Mouse (Mus musculus) lung, postnatal 4 days (tissue): ENCODE results near the gene Mst1.
A peak's percentile ranks its signal among the peaks of the same experiment; 100 is the strongest.

Experiments used
- DNase-seq, 2 experiments: peaks; one replicate each; pipeline ENCODE4 v3.0.0; 2021

Gene Mst1

GRCm38 (mm10) chr9:108057262-108057562, 23.0 kb upstream of the Mst1 start:
- DNase-seq, result peak in 1 of 2 experiments; percentile 16

- peak in 1 of 2 experiments; percentile 18 for DNase-seq
Measured at GRCm38 (mm10) chr9:108058291-108058690, 21.9 kb upstream of the Mst1 start.

- DNase-seq, result no peak
Measured at GRCm38 (mm10) chr9:108062142-108062541, 18.1 kb upstream of the Mst1 start.

GRCm38 (mm10) chr9:108063361-108063760, 16.9 kb upstream of the Mst1 start:
- no peak for DNase-seq

GRCm38 (mm10) chr9:108065491-108066011, 14.7 kb upstream of the Mst1 start:
- DNase-seq, result peak in 1 of 2 experiments; percentile 69

GRCm38 (mm10) chr9:108067199-108067598, 13.0 kb upstream of the Mst1 start:
- no peak for DNase-seq

GRCm38 (mm10) chr9:108067900-108068299, 12.3 kb upstream of the Mst1 start:
- DNase-seq, result peak; percentile 68 to 87

- no peak for DNase-seq
Measured at GRCm38 (mm10) chr9:108069007-108069406, 11.2 kb upstream of the Mst1 start.

GRCm38 (mm10) chr9:108069529-108069928, 10.7 kb upstream of the Mst1 start:
- no peak for DNase-seq

- DNase-seq, result no peak
Measured at GRCm38 (mm10) chr9:108071801-108072200, 8.4 kb upstream of the Mst1 start.

- DNase-seq, result no peak
Measured at GRCm38 (mm10) chr9:108072481-108072924, 7.7 kb upstream of the Mst1 start.

- DNase-seq, result no peak
Measured at GRCm38 (mm10) chr9:108073141-108073930, 6.9 kb upstream of the Mst1 start.

GRCm38 (mm10) chr9:108082549-108082948, 2.3 kb downstream of the Mst1 start:
- no peak for DNase-seq

GRCm38 (mm10) chr9:108082988-108083431, 2.8 kb downstream of the Mst1 start, which contains the start of gene Rnf123:
Gene Rnf123, minus strand, starts transcription at chr9:108083346.
- DNase-seq, result no peak

GRCm38 (mm10) chr9:108083561-108083960, 3.3 kb downstream of the Mst1 start:
- DNase-seq, result no peak

GRCm38 (mm10) chr9:108085261-108085660, 5.0 kb downstream of the Mst1 start:
- DNase-seq, result no peak

GRCm38 (mm10) chr9:108090611-108091120, 10.4 kb downstream of the Mst1 start:
- no peak for DNase-seq

- no peak for DNase-seq
Measured at GRCm38 (mm10) chr9:108093586-108093985, 13.3 kb downstream of the Mst1 start.

GRCm38 (mm10) chr9:108094184-108094941, 14.1 kb downstream of the Mst1 start, which contains the start of gene Apeh:
Gene Apeh, minus strand, starts transcription at chr9:108094606.
- peak; percentile 97 for DNase-seq

- no peak for DNase-seq
Measured at GRCm38 (mm10) chr9:108094998-108095411, 14.8 kb downstream of the Mst1 start.

GRCm38 (mm10) chr9:108095518-108095917, 15.3 kb downstream of the Mst1 start:
- DNase-seq, result peak in 1 of 2 experiments; percentile 74

GRCm38 (mm10) chr9:108095949-108096712, 15.9 kb downstream of the Mst1 start:
- no peak for DNase-seq

GRCm38 (mm10) chr9:108099619-108100018, 19.4 kb downstream of the Mst1 start:
- DNase-seq, result no peak
